Mouse (Mus musculus) layer of hippocampus, adult 9-10 months (tissue): Measurements from ENCODE around the gene Sec24b.

ENCODE experiments used
- DNase-seq: peaks from one replicate; pipeline ENCODE4 v3.0.0; 2022; ENCODE audit warnings: low spot score

Gene Sec24b

GRCm38 (mm10) chr3:130061281-130061680 lies at the start of gene Sec24b:
Gene Sec24b (minus strand): TSS chr3:130061553.
- DNase-seq = no peak

DNA sequence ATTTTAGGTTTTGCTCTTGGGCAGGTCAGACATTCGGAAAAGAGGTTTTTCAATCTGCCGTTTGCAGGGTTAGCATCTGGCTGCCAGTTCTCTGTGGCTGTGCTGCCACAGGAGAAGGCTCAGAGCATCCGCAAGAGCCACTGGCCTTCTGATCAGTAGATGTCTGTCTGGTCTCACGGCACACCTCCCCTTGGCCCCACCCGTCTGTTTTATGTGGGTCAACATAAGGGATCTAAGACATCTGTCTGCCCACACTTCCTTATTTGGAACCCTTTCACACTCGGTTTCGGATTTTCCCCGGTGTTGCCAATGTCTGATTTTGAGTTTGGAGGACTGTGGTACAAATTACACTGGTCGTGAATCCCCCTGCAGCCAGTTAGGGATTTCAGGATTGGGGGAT lies 43.1 kb upstream of the Sec24b start:
- DNase-seq = no peak

- no peak for DNase-seq
These were observed 42.1 kb upstream of the Sec24b start for GRCm38 (mm10) chr3:130103486-130103885.

- peak; percentile 59 for DNase-seq
These were observed 33.9 kb upstream of the Sec24b start for GRCm38 (mm10) chr3:130095160-130095781.

DNA sequence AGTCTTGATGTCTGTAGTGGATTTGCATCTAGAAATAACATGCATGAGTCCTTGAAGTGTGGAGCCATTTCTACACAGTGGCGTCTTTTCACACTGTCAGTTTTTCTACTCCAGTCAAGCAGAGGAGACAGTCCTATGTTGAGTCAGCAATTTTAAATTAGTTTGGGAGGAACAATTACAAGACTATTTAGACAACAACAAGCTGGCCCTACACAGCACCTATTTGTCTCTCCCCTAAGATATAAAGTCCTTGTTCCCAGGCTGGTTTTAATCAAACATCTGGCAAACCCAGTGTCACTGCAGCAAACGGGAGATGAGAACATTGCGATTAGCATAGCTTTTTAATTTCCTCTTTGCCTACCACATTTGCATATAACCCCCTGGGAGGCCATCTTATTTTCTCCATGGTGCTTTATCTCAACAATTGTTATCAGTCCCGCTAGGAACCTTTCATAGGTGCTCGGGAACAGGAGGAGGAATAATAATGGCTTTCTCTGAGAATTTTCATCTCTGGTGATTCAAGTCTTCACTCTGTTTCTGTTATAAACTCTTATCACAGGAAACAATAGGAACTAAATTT lies 32.9 kb upstream of the Sec24b start:
- no peak for DNase-seq

- DNase-seq = no peak
These were observed 29.1 kb upstream of the Sec24b start for GRCm38 (mm10) chr3:130090460-130090859.

DNA sequence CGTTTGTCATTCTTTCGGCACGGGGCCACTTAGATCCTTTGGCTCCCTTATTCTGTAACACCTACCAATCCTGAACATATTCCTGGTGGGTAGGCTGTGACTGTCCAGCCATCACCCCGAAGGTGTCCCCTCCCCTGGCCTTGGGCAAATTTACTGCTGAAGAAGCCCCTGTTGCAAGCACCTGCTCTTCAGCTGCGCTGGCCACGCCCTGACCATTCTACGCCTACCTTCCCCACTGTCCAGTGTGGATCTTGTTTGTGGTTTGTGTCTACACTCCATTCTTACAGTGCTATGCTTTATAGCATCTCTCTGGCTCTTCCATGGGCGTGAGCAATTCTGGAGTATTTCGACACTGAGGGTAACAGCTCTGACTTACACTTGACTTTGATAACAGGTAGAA lies 27.3 kb upstream of the Sec24b start:
- DNase-seq = no peak

- no peak for DNase-seq
These were observed 26.1 kb upstream of the Sec24b start for GRCm38 (mm10) chr3:130087466-130087865.

- no peak for DNase-seq
These were observed 25.2 kb upstream of the Sec24b start for GRCm38 (mm10) chr3:130086372-130087080.

GRCm38 (mm10) chr3:130083312-130083711 lies 22.0 kb upstream of the Sec24b start:
- no peak for DNase-seq

DNA sequence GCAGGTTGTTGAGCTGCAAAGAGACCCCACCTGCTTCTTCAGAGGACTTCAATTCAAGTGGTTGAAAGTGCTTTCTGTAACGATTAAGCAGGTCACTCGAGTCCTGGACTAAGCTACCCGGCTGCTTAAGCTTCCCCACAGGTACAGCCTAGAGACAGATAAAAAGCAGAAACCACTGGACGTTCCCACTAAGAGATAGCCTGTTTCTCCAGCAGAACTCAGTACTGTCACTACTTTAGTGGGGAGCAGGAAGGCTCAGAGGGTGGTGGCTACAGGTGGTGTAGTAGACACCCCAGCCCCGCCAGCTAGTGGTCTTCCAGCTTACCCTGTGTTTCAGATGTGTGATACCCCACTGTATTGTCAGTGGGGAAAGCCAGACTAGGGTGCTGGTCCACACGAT lies 19.3 kb upstream of the Sec24b start:
- no peak for DNase-seq

- DNase-seq = peak; percentile 78
These were observed 18.4 kb upstream of the Sec24b start for GRCm38 (mm10) chr3:130079794-130080193.

- DNase-seq = no peak
These were observed 15.9 kb upstream of the Sec24b start for GRCm38 (mm10) chr3:130077291-130077690.

DNA sequence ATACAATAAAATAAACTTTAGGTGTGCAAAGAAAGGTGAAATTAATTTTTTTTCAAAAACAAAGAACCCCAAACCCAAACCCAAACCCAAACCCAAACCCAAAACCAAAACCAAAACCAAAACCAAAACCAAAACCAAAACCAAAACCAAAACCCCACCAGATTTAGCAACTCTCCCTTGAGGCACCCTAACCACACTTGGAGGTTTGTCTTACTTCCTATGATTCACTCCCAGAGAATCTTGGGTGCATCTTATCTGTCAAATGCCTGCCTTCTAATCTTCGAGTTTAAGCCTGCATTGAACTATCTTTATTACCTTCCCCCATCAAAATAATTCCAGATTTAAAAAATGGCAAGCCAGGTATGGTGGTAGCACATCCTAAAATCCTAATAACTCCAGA lies 14.4 kb upstream of the Sec24b start:
- DNase-seq = no peak

DNA sequence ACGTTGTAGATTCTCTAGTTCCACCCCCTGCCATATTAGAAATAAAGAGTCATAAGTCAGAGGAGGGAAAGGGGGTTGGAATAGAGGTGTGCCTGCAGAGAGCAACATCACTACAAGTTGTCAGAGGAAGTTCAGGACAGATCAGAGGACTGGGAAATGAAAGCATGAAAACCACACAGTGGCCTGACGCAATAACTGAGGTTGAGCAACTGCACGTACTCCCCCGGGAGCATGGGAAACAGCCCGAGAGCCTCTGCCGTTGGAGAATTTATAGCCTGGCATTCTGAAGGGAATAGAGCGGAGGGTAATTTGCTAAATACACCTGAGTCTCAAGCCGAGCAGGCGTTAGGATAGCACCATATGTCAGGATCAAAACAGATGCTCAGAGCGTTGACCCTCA lies 11.7 kb upstream of the Sec24b start:
- DNase-seq = no peak

- DNase-seq = no peak
These were observed 10.6 kb upstream of the Sec24b start for GRCm38 (mm10) chr3:130071918-130072317.

DNA sequence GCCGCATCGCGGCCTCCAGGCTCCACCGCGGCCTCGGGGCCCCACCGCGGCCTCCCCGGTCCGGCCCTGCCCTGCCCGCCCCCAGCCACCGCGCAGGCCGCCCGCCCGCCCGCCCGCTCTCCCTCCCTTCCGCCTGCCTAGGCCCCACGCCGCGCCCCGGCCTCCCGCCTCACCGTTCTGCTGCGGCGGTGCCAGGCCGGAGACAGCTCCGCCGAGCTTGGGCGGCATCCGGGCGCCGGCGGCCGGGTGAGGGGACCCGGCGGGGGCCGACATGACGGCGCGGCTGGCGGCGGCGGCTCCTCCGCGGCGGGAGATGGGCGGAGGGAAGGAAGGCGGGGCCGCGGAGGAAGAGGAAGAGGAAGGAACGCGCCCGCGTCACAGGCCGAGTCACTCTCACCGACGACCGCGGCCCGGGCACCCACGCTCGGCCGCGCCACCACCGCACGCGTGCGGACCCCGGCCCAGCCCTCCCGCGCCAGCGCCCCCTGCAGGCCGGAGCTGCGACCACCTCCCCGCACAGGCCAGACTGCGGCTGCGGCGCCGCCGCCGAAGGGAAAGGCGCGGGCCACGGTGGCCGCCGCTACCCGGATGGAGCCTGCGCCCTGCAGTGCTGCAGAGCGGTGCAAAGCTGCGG lies 840 bp downstream of the Sec24b start:
- no peak for DNase-seq

- no peak for DNase-seq
These were observed 1.5 kb downstream of the Sec24b start for GRCm38 (mm10) chr3:130059805-130060395.

- no peak for DNase-seq
These were observed 2.9 kb downstream of the Sec24b start for GRCm38 (mm10) chr3:130058488-130058887.

DNA sequence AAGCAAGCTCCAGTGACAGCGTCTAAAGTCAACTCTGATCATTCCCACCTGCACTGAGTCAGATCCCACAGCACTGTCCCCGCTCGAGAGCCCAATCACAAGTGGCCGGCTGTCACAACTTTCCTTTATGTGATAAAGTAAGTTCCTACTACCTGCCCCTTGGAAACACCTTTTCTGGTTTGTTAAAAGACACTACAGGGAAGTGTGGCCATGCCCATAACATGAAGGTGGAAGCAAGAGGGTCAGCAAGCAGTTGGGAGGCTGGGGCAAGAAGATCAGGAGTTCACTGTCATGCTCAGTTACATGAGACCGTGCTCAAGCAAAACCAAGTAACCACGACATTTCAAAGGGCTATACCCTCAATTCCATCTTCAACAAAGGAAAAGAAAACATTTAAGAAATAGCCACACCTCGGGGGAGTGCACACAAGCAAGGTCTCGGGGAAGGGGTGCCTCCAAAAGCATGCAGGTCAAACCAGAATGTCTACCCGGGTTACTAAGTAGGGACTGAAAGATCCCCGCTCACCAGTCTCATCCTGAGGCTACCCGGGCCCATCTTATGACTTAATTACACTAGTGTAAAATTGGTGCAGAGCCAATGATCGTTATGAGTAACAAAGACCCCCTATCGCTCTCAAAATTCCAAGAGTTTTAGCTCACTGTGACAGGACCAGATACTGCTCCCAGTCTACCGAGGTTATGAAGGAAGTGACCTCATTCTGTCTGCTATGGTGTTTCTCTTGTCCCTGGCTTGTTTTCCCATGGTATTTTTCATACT lies 3.6 kb downstream of the Sec24b start:
- DNase-seq = no peak

DNA sequence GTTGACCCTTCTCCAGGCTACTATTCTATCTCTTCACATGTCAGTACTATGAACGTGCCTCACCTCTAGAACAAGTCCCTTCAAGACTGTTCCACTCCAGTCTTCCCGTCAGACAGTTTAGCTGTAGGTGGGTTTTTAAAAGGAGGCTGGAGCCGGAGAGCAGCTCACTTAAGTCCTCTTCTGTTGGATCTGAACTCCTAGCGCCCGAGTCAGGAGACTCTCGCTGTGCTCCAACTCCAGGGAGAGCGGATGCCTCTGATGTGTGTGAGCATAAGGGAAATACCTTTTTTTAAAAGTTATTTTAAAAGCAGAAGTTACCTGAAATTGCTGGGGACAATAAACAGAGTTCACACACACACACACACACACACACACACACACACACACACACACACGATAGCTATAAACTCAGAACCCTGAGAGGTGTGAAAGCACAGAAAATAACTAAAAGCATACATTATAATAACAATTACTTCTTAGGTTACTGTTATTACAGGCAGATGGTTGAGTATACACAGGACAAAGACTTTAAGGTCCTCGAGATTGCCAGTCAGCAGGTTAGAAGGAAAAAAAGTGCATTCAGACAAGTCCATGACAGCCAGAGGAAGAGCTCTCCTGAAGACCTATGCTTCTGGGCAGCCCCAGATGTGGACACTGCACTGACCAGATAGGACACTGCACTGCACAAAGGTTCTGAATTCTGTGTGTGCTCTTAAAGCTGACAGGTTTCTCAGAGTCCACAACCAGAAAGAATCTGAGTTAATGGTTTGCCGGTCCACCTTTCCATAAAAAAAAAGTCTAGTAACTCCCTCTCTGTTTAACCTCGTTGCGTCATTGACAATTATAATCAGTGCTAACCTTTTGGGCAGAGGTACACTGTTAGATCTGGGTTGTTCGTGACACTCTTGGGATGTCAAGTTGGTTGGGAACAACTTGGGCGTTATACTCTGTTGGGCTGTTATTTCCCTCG lies 5.7 kb downstream of the Sec24b start:
- DNase-seq = no peak
